Mouse (Mus musculus) right cerebral cortex, postnatal 14 days (tissue): ENCODE results near the gene Zfp715.
"Not testable (repeated sequence)": the region's sequence is repeated elsewhere in the genome, so short reads cannot be mapped to it uniquely, and the experiment has no call there.

Experiments
- DNase-seq: peaks from one replicate; pipeline ENCODE4 v3.0.0; 2022

The Zfp715 gene

GRCm38 (mm10) chr7:43282859-43283595 lies 30.1 kb downstream of the Zfp715 start:
- peak; percentile 81 for DNase-seq

GRCm38 (mm10) chr7:43282459-43282858 lies 30.6 kb downstream of the Zfp715 start:
- no peak for DNase-seq

GRCm38 (mm10) chr7:43277401-43277800 lies 35.7 kb downstream of the Zfp715 start:
- no peak for DNase-seq

GRCm38 (mm10) chr7:43276178-43276577 lies 36.9 kb downstream of the Zfp715 start:
- DNase-seq, result not testable (repeated sequence)

GRCm38 (mm10) chr7:43273476-43273875 lies 39.6 kb downstream of the Zfp715 start:
- no peak for DNase-seq

GRCm38 (mm10) chr7:43267359-43267758 lies 45.7 kb downstream of the Zfp715 start:
- not testable (repeated sequence) for DNase-seq

- DNase-seq, result no peak
These were observed 59.6 kb downstream of the Zfp715 start for GRCm38 (mm10) chr7:43253540-43253939.

GRCm38 (mm10) chr7:43250718-43251117 lies 62.4 kb downstream of the Zfp715 start:
- not testable (repeated sequence) for DNase-seq
